Mouse (Mus musculus) A20 (cell line): Measurements from ENCODE around the gene C8b.
A peak's percentile ranks its signal among the peaks of the same experiment; 100 is the strongest.

Source experiments
- DNase-seq: peaks from one replicate; pipeline ENCODE4 v3.0.0-alpha.2; 2011; ENCODE audit warnings: low read depth, low spot score

C8b gene

GRCm38 (mm10) chr4:104766065-104766464 lies at the start of gene C8b:
Gene C8b, plus strand, starts transcription at chr4:104766317.
- no peak for DNase-seq

- DNase-seq, result no peak
Observed at GRCm38 (mm10) chr4:104716506-104716905, 49.6 kb upstream of the C8b start.

- no peak for DNase-seq
Observed at GRCm38 (mm10) chr4:104718973-104719795, 46.9 kb upstream of the C8b start.

GRCm38 (mm10) chr4:104723527-104724045 lies 42.5 kb upstream of the C8b start:
- no peak for DNase-seq

GRCm38 (mm10) chr4:104724258-104724657 lies 41.9 kb upstream of the C8b start:
- DNase-seq, result no peak

- peak; percentile 42 for DNase-seq
Observed at GRCm38 (mm10) chr4:104725673-104726072, 40.4 kb upstream of the C8b start.

- no peak for DNase-seq
Observed at GRCm38 (mm10) chr4:104729185-104729584, 36.9 kb upstream of the C8b start.

GRCm38 (mm10) chr4:104746500-104746899 lies 19.6 kb upstream of the C8b start:
- no peak for DNase-seq

- no peak for DNase-seq
Observed at GRCm38 (mm10) chr4:104754090-104754489, 12.0 kb upstream of the C8b start.

GRCm38 (mm10) chr4:104760878-104761624 lies 5.1 kb upstream of the C8b start:
- no peak for DNase-seq

GRCm38 (mm10) chr4:104768190-104768589 lies 2.1 kb downstream of the C8b start:
- no peak for DNase-seq

GRCm38 (mm10) chr4:104769602-104770001 lies 3.5 kb downstream of the C8b start:
- no peak for DNase-seq

GRCm38 (mm10) chr4:104770331-104770730 lies 4.2 kb downstream of the C8b start:
- DNase-seq, result no peak

- no peak for DNase-seq
Observed at GRCm38 (mm10) chr4:104775601-104776000, 9.5 kb downstream of the C8b start.

GRCm38 (mm10) chr4:104779460-104779859 lies 13.3 kb downstream of the C8b start:
- DNase-seq, result no peak

- peak; percentile 6 for DNase-seq
Observed at GRCm38 (mm10) chr4:104781441-104781840, 15.3 kb downstream of the C8b start.

- DNase-seq, result peak; percentile 73
Observed at GRCm38 (mm10) chr4:104782346-104782745, 16.2 kb downstream of the C8b start.

- no peak for DNase-seq
Observed at GRCm38 (mm10) chr4:104792111-104792510, 26.0 kb downstream of the C8b start.

- no peak for DNase-seq
Observed at GRCm38 (mm10) chr4:104798951-104799350, 32.8 kb downstream of the C8b start.

- DNase-seq, result no peak
Observed at GRCm38 (mm10) chr4:104801625-104802024, 35.5 kb downstream of the C8b start.

- no peak for DNase-seq
Observed at GRCm38 (mm10) chr4:104804100-104804499, 38.0 kb downstream of the C8b start.

GRCm38 (mm10) chr4:104805414-104806257 lies 39.5 kb downstream of the C8b start:
- no peak for DNase-seq
